Mouse (Mus musculus) liver, postnatal 0 days (tissue): ENCODE measurements around the gene Acsl6.

Experiments
- CTCF ChIP-seq: sonication (generic); IDR thresholded peaks from 2 replicates; pipeline ENCODE4 v1.5.1; 2016; ENCODE audit warnings: antibody characterized with exemption, low read depth
- EP300 ChIP-seq: IDR thresholded peaks from 2 replicates; pipeline ENCODE4 v1.6.1; 2016; ENCODE audit warnings: antibody characterized with exemption, low read depth, mild to moderate bottlenecking

DNA sequence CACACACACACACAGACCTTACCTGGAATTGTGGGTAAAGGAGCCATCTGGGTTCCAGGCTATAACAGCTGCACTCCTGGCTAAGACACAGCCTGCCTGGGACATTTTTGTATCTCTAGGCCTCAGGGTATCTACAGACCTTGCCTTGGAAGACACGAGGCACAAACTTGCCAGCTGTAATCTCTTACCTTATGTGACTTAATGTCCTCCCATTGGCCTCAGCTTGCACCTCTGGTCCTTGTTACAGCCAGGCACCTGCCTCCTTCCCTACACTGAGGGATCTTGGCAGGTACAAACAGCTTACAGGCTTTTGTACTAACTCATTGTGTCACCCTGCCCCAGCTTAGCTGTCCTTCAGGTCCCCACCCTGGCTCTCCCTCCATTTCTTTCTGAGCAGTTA lies 9.0 kb downstream of the Acsl6 start:
- no peak for TF ChIP-seq CTCF
- TF ChIP-seq EP300 = no peak
